Mouse (Mus musculus) stomach, postnatal 0 days (tissue): ENCODE measurements around the gene Dhx34. TPM values are rescaled to one million over a fixed set of nuclear protein-coding genes. Genes with fewer than 3 reads are reported as not detected.

ENCODE experiments used
- ATAC-seq: fragments of 200-750 bp; cut with Nextera tagmentation; 2 replicates; pipeline ENCODE4 v1.8.0; 2017; ENCODE audit not compliant: low FRiP score, low TSS enrichment
- DNase-seq: peaks from one replicate; pipeline ENCODE4 v3.0.0-alpha.2; 2016; ENCODE audit warnings: low spot score
- H3K27ac ChIP-seq: fragments of 300-500 bp; sonication (generic); replicated peaks from 2 replicates; pipeline ENCODE4 v1.5.1; 2014; ENCODE audit warnings: mild to moderate bottlenecking, control low read depth
- H3K27me3 ChIP-seq: fragments of 300-500 bp; sonication (generic); 2 replicates; pipeline ENCODE4 v1.6.1; 2014; ENCODE audit warnings: low read length; ENCODE audit not compliant: control insufficient read depth, insufficient read depth
- H3K36me3 ChIP-seq: fragments of 300-500 bp; sonication (generic); 2 replicates; pipeline ENCODE4 v1.6.1; 2014; ENCODE audit warnings: low read length, mixed read lengths; ENCODE audit not compliant: control insufficient read depth, insufficient read depth
- H3K4me1 ChIP-seq: fragments of 300-500 bp; sonication (generic); replicated peaks from 2 replicates; pipeline ENCODE4 v1.6.1; 2014; ENCODE audit warnings: antibody characterized with exemption; ENCODE audit not compliant: control insufficient read depth, insufficient read depth
- H3K4me2 ChIP-seq: fragments of 300-500 bp; sonication (generic); replicated peaks from 2 replicates; pipeline ENCODE4 v1.6.1; 2014; ENCODE audit warnings: low read depth, mild to moderate bottlenecking, control low read depth, moderate library complexity
- H3K4me3 ChIP-seq: fragments of 300-500 bp; sonication (generic); 2 replicates; pipeline ENCODE4 v1.5.1; 2014; ENCODE audit warnings: low read depth, low read length, control low read depth
- H3K9ac ChIP-seq: fragments of 300-500 bp; sonication (generic); 2 replicates; pipeline ENCODE4 v1.6.1; 2014; ENCODE audit warnings: mild to moderate bottlenecking, low read length, control low read depth, mixed read lengths
- H3K9me3 ChIP-seq: fragments of 300-500 bp; sonication (generic); 2 replicates; pipeline ENCODE4 v1.6.1; 2016; ENCODE audit warnings: low read length; ENCODE audit not compliant: control insufficient read depth
- CTCF ChIP-seq: IDR thresholded peaks from 2 replicates; pipeline ENCODE4 v1.5.1; 2016; ENCODE audit warnings: antibody characterized with exemption, low read depth, mild to moderate bottlenecking, moderate library complexity
- EP300 ChIP-seq: optimal IDR thresholded peaks from 2 replicates; pipeline ENCODE3; 2016; ENCODE audit warnings: antibody characterized with exemption
- WGBS: fragments of 180-500 bp; shearing (Covaris S2); extraction: QIAGEN DNeasy Blood & Tissue Kit; methylation state at CpG from one replicate; pipeline ENCODE4 v1.1.7; 2014; 5-methylcytosine and 5-hydroxymethylcytosine counted together
- polyA plus RNA-seq: library from polyadenylated mRNA; unstranded; fragments of >200 nt; fragmentation: Nextera tagmentation; extraction: Ambion mirVana; gene quantifications from 2 replicates; pipeline ENCODE4 v1.2.1, GENCODE M21; 2015

Gene Dhx34
- polyA plus RNA-seq, 1 experiment from 2014 or later, result 6.9 TPM

GRCm38 (mm10) chr7:16183663-16184062 lies 38.2 kb downstream of the Dhx34 start:
- Histone ChIP-seq H3K9me3 (no peaks in the 10 kb centered on the region), H3K4me2 (no peak overlapping the region), H3K36me3 (no peaks in the 10 kb centered on the region), H3K27ac (no peak overlapping the region), H3K4me1 (no peaks in the 10 kb centered on the region), H3K27me3 (no peaks in the 10 kb centered on the region), H3K9ac (no peak overlapping the region), H3K4me3 (no peak overlapping the region)
- DNase-seq (peak; percentile 75), ATAC-seq (peak; percentile 45; the same call in 1 of the 2 replicates)
- TF ChIP-seq CTCF (no peak), EP300 (no peak)
- 18% methylated on average over 8 of the region's 8 CpGs for WGBS

- Histone ChIP-seq H3K4me2 (no peak overlapping the region), H3K4me1 (no peaks in the 10 kb centered on the region), H3K4me3 (no peak overlapping the region), H3K27me3 (no peaks in the 10 kb centered on the region), H3K36me3 (no peaks in the 10 kb centered on the region), H3K27ac (no peak overlapping the region), H3K9ac (no peak overlapping the region), H3K9me3 (no peaks in the 10 kb centered on the region)
- WGBS, result 76% methylated on average over 4 of the region's 4 CpGs
- DNase-seq (no peak), ATAC-seq (no peak)
- TF ChIP-seq EP300, result no peak
- TF ChIP-seq CTCF, result no peak
These were observed 43.7 kb downstream of the Dhx34 start for GRCm38 (mm10) chr7:16178114-16178513.

- Histone ChIP-seq H3K27me3 (no peaks in the 10 kb centered on the region), H3K27ac (peak overlapping the region; percentile 63; the same call in 1 of the 2 replicates), H3K36me3 (no peaks in the 10 kb centered on the region), H3K9ac (peak overlapping the region; percentile 73), H3K4me1 (no peaks in the 10 kb centered on the region), H3K4me3 (peak overlapping the region; percentile 71), H3K4me2 (peak overlapping the region; percentile 86), H3K9me3 (no peaks in the 10 kb centered on the region)
- under 1% methylated on average over 10 of the region's 10 CpGs for WGBS
- peak; percentile 16; the same call in 1 of the 2 replicates for ATAC-seq
- no peak for DNase-seq
- TF ChIP-seq EP300 (no peak), CTCF (no peak)
These were observed 46.3 kb downstream of the Dhx34 start for GRCm38 (mm10) chr7:16175542-16175931.

GRCm38 (mm10) chr7:16174597-16175541 lies 47.0 kb downstream of the Dhx34 start, which contains the start of gene Meis3:
Gene Meis3, plus strand, starts transcription at chr7:16175090.
- no peaks in the 10 kb centered on the region for H3K9me3 ChIP-seq
- ATAC-seq, result peak; percentile 86
- H3K4me2 ChIP-seq, result peak within 1 kb of the TSS; percentile 86
- no peaks in the 10 kb centered on the region for H3K27me3 ChIP-seq
- H3K9ac ChIP-seq, result peak within 1 kb of the TSS; percentile 73
- peak within 1 kb of the TSS; percentile 71 for H3K4me3 ChIP-seq
- no peaks in the 10 kb centered on the region for H3K36me3 ChIP-seq
- TF ChIP-seq CTCF (peak; percentile 70), EP300 (no peak)
- peak; percentile 58 for DNase-seq
- no peaks in the 10 kb centered on the region for H3K4me1 ChIP-seq
- peak within 1 kb of the TSS; percentile 63; the same call in 1 of the 2 replicates for H3K27ac ChIP-seq
- WGBS, result under 1% methylated on average over 38 of the region's 42 CpGs

GRCm38 (mm10) chr7:16173146-16173545 lies 48.7 kb downstream of the Dhx34 start:
- Histone ChIP-seq H3K4me3 (no peak overlapping the region), H3K9me3 (no peaks in the 10 kb centered on the region), H3K27me3 (no peaks in the 10 kb centered on the region), H3K4me1 (no peaks in the 10 kb centered on the region), H3K4me2 (no peak overlapping the region), H3K36me3 (no peaks in the 10 kb centered on the region), H3K9ac (no peak overlapping the region), H3K27ac (no peak overlapping the region)
- DNase-seq (no peak), ATAC-seq (no peak)
- TF ChIP-seq EP300 (no peak), CTCF (no peak)
- WGBS, result 36% methylated on average over 5 of the region's 5 CpGs

GRCm38 (mm10) chr7:16172586-16173140 lies 49.2 kb downstream of the Dhx34 start:
- no peak for DNase-seq
- Histone ChIP-seq H3K9me3 (no peaks in the 10 kb centered on the region), H3K27ac (no peak overlapping the region), H3K27me3 (no peaks in the 10 kb centered on the region), H3K4me1 (no peaks in the 10 kb centered on the region), H3K36me3 (no peaks in the 10 kb centered on the region), H3K4me3 (no peak overlapping the region), H3K4me2 (no peak overlapping the region), H3K9ac (no peak overlapping the region)
- TF ChIP-seq CTCF (no peak), EP300 (no peak)
- no peak for ATAC-seq
- WGBS, result 43% methylated on average over 1 of the region's 1 CpGs
